Comparison of ENCODE assay signal across 19 mouse cellular contexts in the genomic region with DNA sequence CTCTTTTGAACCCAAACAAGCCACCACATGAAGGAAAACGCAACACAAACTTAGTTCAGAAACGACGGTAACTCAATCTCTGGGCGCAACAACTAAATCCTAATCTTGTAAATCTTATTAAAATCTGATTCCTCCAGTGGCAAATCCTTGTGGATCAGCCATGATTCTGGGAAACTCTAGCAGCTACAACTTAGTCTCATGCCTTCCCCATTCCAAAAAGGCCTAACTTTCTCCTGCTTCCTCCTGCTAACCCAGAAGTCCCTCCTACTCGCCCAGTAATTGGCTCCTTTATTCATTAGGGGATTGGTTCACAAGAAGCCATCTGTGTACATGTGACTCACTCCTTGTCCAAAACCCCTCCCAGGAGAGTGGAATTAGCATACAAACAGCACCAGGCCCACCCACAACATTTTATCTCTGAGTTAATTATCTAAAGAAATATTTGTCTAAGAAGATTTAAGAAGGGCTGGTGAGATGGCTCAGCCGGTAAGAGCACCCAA. TPM values are rescaled to one million over a fixed set of nuclear protein-coding genes. Genes with fewer than 3 reads are reported as not detected.
DNase-seq lines count a peak whose midpoint lies in the region; ATAC-seq and TF ChIP-seq lines count a peak whose summit lies in the region.
"Had no signal": no experiment of that assay in that cellular context is flagged by ENCODE, and none has a peak within 500 bp of the region (broad histone marks: within the 10 kb centered on the region; RNA-seq: fewer than 3 reads in every experiment).

No protein-coding gene starts in this region.

- no peaks in the 10 kb centered on the region for H3K9me3 ChIP-seq in CH12.LX (replicated peaks; ENCODE audit: low read length)
- H3K9me3 ChIP-seq in forebrain, embryonic 14.5 days (replicated peaks; ENCODE audit: control insufficient read depth, low read length): no peaks in the 10 kb centered on the region
- H3K9me3 ChIP-seq: embryonic facial prominence, embryonic 13.5 days; forebrain, embryonic 12.5 days; G1E; heart, embryonic 13.5 days; hindbrain, embryonic 15.5 days had no signal

- dilution Hi-C loops in CH12.LX (cut with MboI; ENCODE audit: extremely low pct_ligation_motif_present, extremely low pct_unique_long_range_greater_than_20kb, low sequenced_read_pairs): no loop called here

- H3K27ac ChIP-seq in CH12.LX (ENCODE audit: insufficient read depth, low read depth): no peak overlapping the region
- H3K27ac ChIP-seq in forebrain, embryonic 14.5 days (ENCODE audit: low read depth, low read length): no peak overlapping the region
- H3K27ac ChIP-seq: embryonic facial prominence, embryonic 13.5 days; forebrain, embryonic 12.5 days; heart, embryonic 13.5 days; hindbrain, embryonic 15.5 days had no signal

- no peak overlapping the region for H3K9ac ChIP-seq in CH12.LX (ENCODE audit: insufficient read depth, low read depth)
- no peak overlapping the region for H3K9ac ChIP-seq in forebrain, embryonic 14.5 days (ENCODE audit: low read length)
- H3K9ac ChIP-seq: embryonic facial prominence, embryonic 13.5 days; forebrain, embryonic 12.5 days; forebrain, postnatal 0 days; heart, embryonic 13.5 days; hindbrain, embryonic 15.5 days had no signal

- H3K27me3 ChIP-seq in CH12.LX (replicated peaks): no peaks in the 10 kb centered on the region
- no peaks in the 10 kb centered on the region for H3K27me3 ChIP-seq in forebrain, embryonic 14.5 days (replicated peaks; ENCODE audit: control insufficient read depth, insufficient read depth, low read length)
- H3K27me3 ChIP-seq: embryonic facial prominence, embryonic 13.5 days; forebrain, embryonic 12.5 days; heart, embryonic 13.5 days; hindbrain, embryonic 15.5 days had no signal

- ATAC-seq in forebrain, embryonic 14.5 days: no peak
- ATAC-seq: forebrain, postnatal 0 days; intestine, embryonic 16.5 days had no signal

- 88% methylated on average over 6 of the region's 6 CpGs for WGBS in forebrain, embryonic 14.5 days

- peak overlapping the region in 1 of 3 experiments; percentile 50 for H3K4me3 ChIP-seq in CH12.LX (replicated peaks in 1 of 3; ENCODE audit: low read depth in 2 of 3, low read length in 2 of 3, poor library complexity in 1 of 3)
- H3K4me3 ChIP-seq in forebrain, embryonic 14.5 days (ENCODE audit: low read depth, low read length): no peak overlapping the region
- H3K4me3 ChIP-seq: embryonic facial prominence, embryonic 13.5 days; forebrain, embryonic 12.5 days; heart, embryonic 13.5 days; hindbrain, embryonic 15.5 days had no signal

- no peak for TF ChIP-seq CTCF in CH12.LX (conservative IDR thresholded peaks at IDR 0.05 in 1 of 2, IDR thresholded peaks at IDR 0.05 in 1 of 2; ENCODE audit: low read depth in 2 of 2, low read length in 2 of 2)

- no peak for TF ChIP-seq EP300 in CH12.LX (IDR thresholded peaks at IDR 0.05; ENCODE audit: low read length)

- peaks cover 0 to 5% of the 10 kb centered on the region in 2 experiments for H3K36me3 ChIP-seq in CH12.LX (replicated peaks in 1 of 2; ENCODE audit: control insufficient read depth in 1 of 2, insufficient read depth in 1 of 2, low read length in 1 of 2)
- H3K36me3 ChIP-seq in forebrain, embryonic 14.5 days (ENCODE audit: control insufficient read depth, insufficient read depth, low read length): no peaks in the 10 kb centered on the region
- H3K36me3 ChIP-seq: embryonic facial prominence, embryonic 13.5 days; forebrain, embryonic 12.5 days; G1E; heart, embryonic 13.5 days; hindbrain, embryonic 15.5 days had no signal

- no peak overlapping the region for H3K4me2 ChIP-seq in CH12.LX (ENCODE audit: insufficient read depth, low read depth, poor library complexity, severe bottlenecking)
- H3K4me2 ChIP-seq in forebrain, embryonic 14.5 days (ENCODE audit: low read length): no peak overlapping the region
- H3K4me2 ChIP-seq: embryonic facial prominence, embryonic 13.5 days; forebrain, embryonic 12.5 days; heart, embryonic 13.5 days; hindbrain, embryonic 15.5 days had no signal

- peaks cover 0 to 8% of the 10 kb centered on the region in 2 experiments; a peak in 2 of 4 replicates for H3K4me1 ChIP-seq in CH12.LX (ENCODE audit: control insufficient read depth in 1 of 2, insufficient read depth in 2 of 2)
- H3K4me1 ChIP-seq in forebrain, embryonic 14.5 days (ENCODE audit: control insufficient read depth, insufficient read depth, low read length): no peaks in the 10 kb centered on the region
- H3K4me1 ChIP-seq: embryonic facial prominence, embryonic 13.5 days; forebrain, embryonic 12.5 days; heart, embryonic 13.5 days; hindbrain, embryonic 15.5 days had no signal

- peak; percentile 73 for DNase-seq in CH12.LX (ENCODE audit: extremely low read depth)
- peak; percentile 93 for DNase-seq in ES-CJ7 (ENCODE audit: low read depth, low spot score)
- peak; percentile 50 for DNase-seq in WW6 (ENCODE audit: low read depth, low spot score)
- DNase-seq in layer of hippocampus, adult 11-12 months (ENCODE audit: low spot score): no peak
- no peak for DNase-seq in cerebellum, postnatal 10 days
- no peak for DNase-seq in forebrain, embryonic 14.5 days (ENCODE audit: low spot score)
- DNase-seq: adrenal gland, postnatal 14 days; cerebellum, adult 11-12 months; cerebellum, adult 9-10 months; cerebellum, postnatal 36 days; forebrain, postnatal 0 days; gastrocnemius, postnatal 14 days; heart, postnatal 36 days had no signal

- in situ Hi-C loops in CH12.LX (cut with MboI; ENCODE audit: low pct_ligation_motif_present, low pct_unique_long_range_greater_than_20kb, low sequenced_read_pairs): no loop called here

- no peaks in the 10 kb centered on the region for H3K79me2 ChIP-seq in CH12.LX (replicated peaks; ENCODE audit: control insufficient read depth, extremely low read depth, insufficient read depth, poor library complexity, severe bottlenecking)

- TF ChIP-seq RAD21 in CH12.LX (IDR thresholded peaks at IDR 0.05; ENCODE audit: low read depth, low read length): no peak

- TF ChIP-seq POLR2A in CH12.LX (IDR thresholded peaks at IDR 0.05; ENCODE audit: low read depth, low read length): peak; percentile 34; the same call in 1 of the 2 replicates

TF ChIP-seq in CH12.LX, 34 proteins besides CTCF, POLR2A, EP300 and RAD21:
- TF ChIP-seq TBP (conservative IDR thresholded peaks at IDR 0.05; ENCODE audit: low read depth, low read length): peak; percentile 66; the same call in 1 of the 2 replicates
- TF ChIP-seq MAZ (IDR thresholded peaks at IDR 0.05; ENCODE audit: low read depth, low read length): no peak
- TF ChIP-seq KAT2A (IDR thresholded peaks at IDR 0.05; ENCODE audit: insufficient replicate concordance, low read length): no peak
- no peak for TF ChIP-seq PAX5 (IDR thresholded peaks at IDR 0.05; ENCODE audit: low read length)
- peak; percentile 7; the same call in 1 of the 2 replicates for TF ChIP-seq USF1 (IDR thresholded peaks at IDR 0.05; ENCODE audit: low read depth, low read length)
- no peak for TF ChIP-seq NELFE (IDR thresholded peaks at IDR 0.05; ENCODE audit: low read depth, low read length)

RNA-seq across cellular contexts. Expression of gene Abcc5, which starts 28.0 kb away (rescaled TPM):
- total RNA-seq in CH12.LX (2012; rRNA removed) (21.0 and 23.4 TPM in 2 replicates), CH12.LX (2014; rRNA removed) (23.8 and 27.1 TPM in 2 replicates)
- 25.8 and 28.6 TPM in 2 replicates for polyA plus RNA-seq in CH12.LX (2012; ENCODE audit: insufficient read length, low read depth)
- polyA plus RNA-seq in forebrain, embryonic 14.5 days (2014; fragmentation: Nextera tagmentation; extraction: Ambion mirVana): 96.7 and 120 TPM in 2 replicates

RNA-seq across cellular contexts. Expression of gene Eif2b5, which starts 44.4 kb away (rescaled TPM):
- total RNA-seq in CH12.LX (2012; rRNA removed): 179 and 208 TPM in 2 replicates
- total RNA-seq in CH12.LX (2014; rRNA removed): 183 and 203 TPM in 2 replicates
- polyA plus RNA-seq in CH12.LX (2012; ENCODE audit: insufficient read length, low read depth): 139 and 151 TPM in 2 replicates
- polyA plus RNA-seq in forebrain, embryonic 14.5 days (2014; fragmentation: Nextera tagmentation; extraction: Ambion mirVana): 90.3 and 92.1 TPM in 2 replicates

Comparison
In these comparisons a context has a peak if more than half of its experiments do, and no peak if none do; other contexts are left out.
1. DNase-seq: peak in CH12.LX (single experiment), ES-CJ7 (single experiment) and WW6 (single experiment); none in layer of hippocampus, adult 11-12 months (single experiment), cerebellum, postnatal 10 days (0 of 2) and forebrain, embryonic 14.5 days (single experiment).